Mouse (Mus musculus) T-helper 1 cell (primary cell): ENCODE results near the gene Borcs8.

Experiments used
- in situ Hi-C: fragments of 300-600 bp; cut with MboI, MseI; formaldehyde crosslinking; loops from one replicate; pipeline ENCODE4 v1.15.1; 2025; ENCODE audit warnings: high pct_unique_total_duplicates

Borcs8 gene

DNA sequence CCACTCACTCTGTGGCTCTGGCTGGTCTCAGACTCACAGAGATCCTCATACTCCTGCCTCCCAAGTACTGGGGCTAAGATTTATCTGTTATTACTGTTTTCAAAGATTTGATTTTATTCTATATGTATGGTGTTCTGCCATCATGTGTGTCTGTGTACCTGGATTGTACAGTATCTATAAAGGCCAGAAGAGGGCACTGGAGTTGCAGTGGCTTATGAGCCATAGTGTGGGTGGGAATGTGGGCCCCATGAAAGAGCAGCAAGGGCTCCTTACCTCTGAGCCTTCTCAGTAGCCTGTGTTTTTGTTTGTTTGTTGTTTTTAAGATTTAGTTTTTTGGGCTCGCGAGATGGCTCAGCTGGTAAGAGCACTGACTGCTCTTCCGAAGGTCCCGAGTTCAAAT, 39.8 kb downstream of the Borcs8 start:
- in situ Hi-C loops, result no loop called here

DNA sequence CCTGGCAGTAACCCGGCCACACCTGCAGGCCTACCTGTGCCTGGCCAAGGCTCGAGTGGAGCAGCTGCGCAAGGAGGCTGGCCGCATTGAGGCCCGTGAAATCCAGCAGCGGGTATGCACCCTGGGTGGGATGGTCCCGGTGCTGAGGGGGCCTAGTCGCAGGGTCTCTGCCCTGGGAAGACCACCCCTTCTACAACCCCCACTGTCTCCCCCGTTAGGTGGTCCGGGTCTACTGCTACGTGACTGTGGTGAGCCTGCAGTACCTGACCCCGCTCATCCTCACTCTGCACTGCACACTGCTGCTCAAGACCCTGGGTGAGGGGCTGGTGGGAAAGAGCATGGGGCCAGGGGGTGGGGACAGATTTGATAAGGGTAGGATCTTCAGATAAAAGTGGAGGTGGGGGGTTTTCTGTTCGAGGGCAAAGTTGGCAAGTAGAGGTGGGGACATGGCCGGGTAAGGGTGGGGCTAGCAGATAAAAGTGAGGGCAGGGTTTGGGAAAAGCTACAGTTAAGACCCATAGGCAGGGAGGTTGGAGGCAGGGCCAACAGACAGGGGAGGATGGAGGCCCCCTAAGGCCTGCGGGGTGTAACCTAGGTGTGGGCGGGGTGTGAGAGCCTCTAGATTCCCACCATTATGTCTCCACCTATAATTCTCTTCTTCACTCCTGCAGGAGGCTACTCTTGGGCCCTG, 42.1 kb downstream of the Borcs8 start:
- in situ Hi-C loops, result no loop called here

DNA sequence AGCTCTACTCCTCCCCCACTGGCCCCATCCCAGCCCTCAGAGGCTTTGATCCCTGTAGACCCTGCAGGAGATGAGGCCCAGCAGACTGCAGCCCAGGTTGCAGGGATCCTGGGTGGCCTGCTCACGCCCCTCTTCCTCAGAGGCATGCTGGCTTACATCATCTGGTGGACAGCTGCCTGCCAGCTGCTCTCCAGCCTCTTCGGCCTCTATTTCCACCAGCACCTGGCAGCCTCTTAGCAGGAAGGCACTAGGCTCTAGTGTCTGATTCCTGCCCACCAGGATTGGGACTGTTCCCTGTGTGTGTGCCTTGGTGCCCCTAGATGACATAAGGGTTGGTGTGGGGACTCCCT, 42.6 kb downstream of the Borcs8 start:
- in situ Hi-C loops, result no loop called here

DNA sequence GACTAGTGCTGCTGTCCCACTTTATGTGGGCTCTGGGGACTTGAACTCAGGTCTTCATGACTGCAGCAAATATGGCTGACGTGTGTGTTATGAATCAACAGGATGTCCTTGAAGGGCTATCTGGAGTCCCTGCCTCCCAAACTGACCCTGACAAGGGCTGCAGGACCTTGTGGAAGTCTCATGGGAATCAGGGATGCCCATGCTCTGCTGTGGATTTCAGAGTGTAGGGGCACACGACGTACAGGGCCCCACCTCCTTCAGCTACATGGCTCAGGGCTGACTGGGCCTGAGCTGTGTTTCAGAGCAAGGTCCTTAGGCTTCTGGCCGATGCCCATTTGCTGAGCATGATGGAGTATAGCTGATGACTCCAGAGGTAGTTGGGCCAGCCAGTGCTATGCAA, 43.9 kb downstream of the Borcs8 start:
- in situ Hi-C loops, result no loop called here

DNA sequence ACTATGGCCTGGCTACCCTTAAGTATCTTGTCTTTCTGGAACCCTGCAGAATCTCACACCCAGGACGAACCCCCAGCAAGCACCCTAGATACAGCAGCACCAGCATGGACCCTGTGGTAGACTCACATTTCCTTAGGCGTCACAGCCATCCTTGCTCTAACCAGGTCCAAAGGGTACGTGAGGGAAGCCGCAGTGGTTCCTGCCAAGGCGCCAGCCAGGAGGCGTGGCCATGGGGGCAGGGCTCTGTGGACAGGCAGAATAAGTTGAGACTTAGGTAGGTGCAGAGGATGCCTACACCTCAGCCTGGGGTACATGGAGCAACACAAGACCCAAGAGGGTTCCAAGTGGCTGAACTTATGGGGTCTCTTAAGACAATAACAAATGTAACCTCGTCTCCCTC, 49.4 kb downstream of the Borcs8 start:
- in situ Hi-C loops, result no loop called here

DNA sequence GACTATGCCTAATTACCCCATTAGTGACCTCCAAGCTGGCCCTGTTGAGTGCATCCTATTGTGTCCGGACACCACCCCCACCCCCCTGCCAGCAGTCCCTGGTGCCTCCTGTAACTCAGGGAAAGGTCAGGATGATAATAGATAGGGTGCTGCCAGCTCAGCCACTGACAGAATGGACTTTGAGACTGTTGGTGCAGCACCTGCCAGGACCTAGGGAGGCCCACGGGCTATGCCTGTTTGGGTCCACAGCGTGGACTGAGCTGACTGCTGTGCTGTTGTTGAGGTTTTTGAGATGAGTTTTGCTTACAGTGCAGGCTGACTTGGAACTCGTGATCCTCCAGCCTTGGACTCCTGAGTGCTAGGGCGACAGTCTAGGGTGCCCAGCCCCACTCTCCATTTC, 53.9 kb downstream of the Borcs8 start:
- in situ Hi-C loops, result no loop called here

DNA sequence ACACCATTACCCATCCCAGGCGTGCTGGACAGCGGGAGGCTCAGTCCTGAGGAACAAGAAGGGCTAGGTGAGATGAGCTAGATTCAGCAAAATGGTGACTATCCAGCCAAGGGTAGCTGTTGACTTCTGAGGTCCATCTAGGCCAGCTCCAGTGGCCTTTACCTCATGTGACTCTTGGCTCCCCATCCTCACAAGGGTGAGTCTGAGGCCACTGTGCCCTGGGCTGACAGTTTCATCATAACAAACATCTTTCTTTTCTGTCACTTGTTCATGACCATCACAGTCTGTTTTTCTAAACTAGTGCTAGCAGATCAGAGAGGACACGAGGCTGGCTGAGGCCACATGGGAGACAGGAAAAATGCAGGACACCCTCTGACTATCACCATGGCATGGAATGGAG, 54.9 kb downstream of the Borcs8 start:
- in situ Hi-C loops, result no loop called here

DNA sequence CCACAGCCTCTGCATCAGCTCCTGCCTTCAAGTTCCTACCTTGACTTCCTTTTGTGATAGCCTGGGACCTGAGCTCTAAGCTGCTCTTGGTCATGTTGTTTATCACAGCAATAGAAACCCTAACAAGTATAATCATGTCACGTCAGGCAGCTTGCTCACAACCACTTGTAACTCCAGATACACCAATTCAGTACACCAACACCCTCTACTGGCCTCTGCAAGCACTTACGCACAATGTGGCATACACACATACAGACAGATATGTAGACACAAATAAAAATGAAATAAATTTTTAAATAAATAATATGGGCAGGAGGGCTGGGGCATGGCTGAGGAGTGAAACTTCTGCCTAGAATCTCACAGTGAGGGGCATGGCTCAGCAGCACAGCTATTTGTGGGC, 56.5 kb downstream of the Borcs8 start:
- in situ Hi-C loops, result no loop called here
